Mouse (Mus musculus) neural tube, embryonic 11.5 days (tissue): Measurements from ENCODE around the gene Isyna1. TPM values are rescaled to one million over a fixed set of nuclear protein-coding genes. Genes with fewer than 3 reads are reported as not detected.

Source experiments
- ATAC-seq: fragments of 200-750 bp; cut with Nextera tagmentation; 2 replicates; pipeline ENCODE4 v1.8.0; 2017; ENCODE audit warnings: moderate number of reproducible peaks, mild to moderate bottlenecking, moderate TSS enrichment, moderate library complexity; ENCODE audit not compliant: insufficient read depth, low FRiP score, low TSS enrichment
- DNase-seq: peaks from one replicate; pipeline ENCODE4 v3.0.0-alpha.2; 2015; ENCODE audit warnings: low spot score
- H3K27ac ChIP-seq: fragments of 300-500 bp; sonication (generic); 2 replicates; pipeline ENCODE4 v1.5.1; 2014; ENCODE audit warnings: low read depth, mild to moderate bottlenecking, low read length
- H3K27me3 ChIP-seq: fragments of 300-500 bp; sonication (generic); 2 replicates; pipeline ENCODE4 v1.6.1; 2014; ENCODE audit warnings: mild to moderate bottlenecking, low read length, mixed read lengths; ENCODE audit not compliant: control insufficient read depth, insufficient read depth
- H3K36me3 ChIP-seq: fragments of 300-500 bp; sonication (generic); 2 replicates; pipeline ENCODE4 v1.6.1; 2014; ENCODE audit warnings: mild to moderate bottlenecking, low read length, moderate library complexity, mixed read lengths; ENCODE audit not compliant: control insufficient read depth, insufficient read depth
- H3K4me1 ChIP-seq: fragments of 300-500 bp; sonication (generic); 2 replicates; pipeline ENCODE4 v1.6.1; 2014; ENCODE audit warnings: low read length, mixed read lengths; ENCODE audit not compliant: control insufficient read depth, insufficient read depth
- H3K4me2 ChIP-seq: fragments of 300-500 bp; sonication (generic); 2 replicates; pipeline ENCODE4 v1.6.1; 2014; ENCODE audit warnings: low read depth, mild to moderate bottlenecking, moderate library complexity
- H3K4me3 ChIP-seq: fragments of 300-500 bp; sonication (generic); 2 replicates; pipeline ENCODE4 v1.5.1; 2014; ENCODE audit warnings: low read depth, low read length
- H3K9ac ChIP-seq: fragments of 300-500 bp; sonication (generic); 2 replicates; pipeline ENCODE4 v1.6.1; 2014; ENCODE audit warnings: mild to moderate bottlenecking, low read length
- H3K9me3 ChIP-seq: fragments of 300-500 bp; sonication (generic); 2 replicates; pipeline ENCODE4 v1.6.1; 2016; ENCODE audit warnings: low read length; ENCODE audit not compliant: control insufficient read depth
- WGBS: fragments of 180-500 bp; shearing (Covaris S2); extraction: QIAGEN DNeasy Blood & Tissue Kit; methylation state at CpG from one replicate; pipeline ENCODE4 v1.1.7; 2014; 5-methylcytosine and 5-hydroxymethylcytosine counted together
- polyA plus RNA-seq: library from polyadenylated mRNA; unstranded; fragments of >200 nt; fragmentation: Nextera tagmentation; extraction: Ambion mirVana; gene quantifications from 2 replicates; pipeline ENCODE4 v1.2.1, GENCODE M21; 2014

Isyna1 gene
- polyA plus RNA-seq, 1 experiment from 2014 or later = 87.9 TPM

DNA sequence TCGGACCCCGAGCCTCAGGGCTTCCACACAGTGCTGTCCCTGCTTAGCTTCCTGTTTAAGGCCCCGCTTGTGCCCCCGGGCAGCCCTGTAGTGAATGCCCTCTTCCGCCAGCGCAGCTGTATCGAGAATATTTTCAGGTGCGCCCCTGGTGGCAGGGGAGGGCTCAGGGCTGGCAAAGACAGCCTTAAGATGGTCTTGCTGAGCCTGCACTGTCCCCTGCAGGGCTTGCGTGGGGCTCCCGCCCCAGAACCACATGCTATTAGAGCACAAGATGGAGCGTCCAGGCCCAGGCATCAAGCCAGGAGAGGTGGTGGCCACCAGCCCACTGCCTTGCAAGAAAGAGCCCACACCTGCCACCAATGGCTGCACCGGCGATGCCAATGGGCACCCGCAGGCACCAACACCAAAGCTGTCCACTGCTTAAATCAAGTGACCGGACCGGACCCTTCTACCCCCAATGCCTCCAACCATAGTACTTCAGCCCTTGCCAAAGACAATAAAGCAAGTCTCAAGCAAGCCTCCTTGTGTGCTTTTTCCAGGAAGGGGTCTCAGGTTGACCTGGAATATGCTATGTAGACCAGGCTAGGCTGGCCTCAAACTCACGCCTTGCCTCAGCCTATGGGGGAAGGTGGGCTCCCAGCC lies 2.7 kb downstream of the Isyna1 start:
- WGBS = 85% methylated on average over 17 of the region's 17 CpGs
- H3K36me3 ChIP-seq = peaks cover 6% of the 10 kb centered on the region
- H3K9ac ChIP-seq = peak overlapping the region; percentile 81; the same call in 1 of the 2 replicates
- peak overlapping the region; percentile 90; the same call in 1 of the 2 replicates for H3K4me2 ChIP-seq
- no peak for ATAC-seq
- H3K27ac ChIP-seq = no peak overlapping the region
- H3K27me3 ChIP-seq = 0 out of 2 replicates have a peak, but pooled peaks cover 7% of the 10 kb centered on the region
- peaks cover 51% of the 10 kb centered on the region for H3K4me1 ChIP-seq
- DNase-seq = no peak
- no peaks in the 10 kb centered on the region for H3K9me3 ChIP-seq
- peak overlapping the region; percentile 46; the same call in 1 of the 2 replicates for H3K4me3 ChIP-seq

DNA sequence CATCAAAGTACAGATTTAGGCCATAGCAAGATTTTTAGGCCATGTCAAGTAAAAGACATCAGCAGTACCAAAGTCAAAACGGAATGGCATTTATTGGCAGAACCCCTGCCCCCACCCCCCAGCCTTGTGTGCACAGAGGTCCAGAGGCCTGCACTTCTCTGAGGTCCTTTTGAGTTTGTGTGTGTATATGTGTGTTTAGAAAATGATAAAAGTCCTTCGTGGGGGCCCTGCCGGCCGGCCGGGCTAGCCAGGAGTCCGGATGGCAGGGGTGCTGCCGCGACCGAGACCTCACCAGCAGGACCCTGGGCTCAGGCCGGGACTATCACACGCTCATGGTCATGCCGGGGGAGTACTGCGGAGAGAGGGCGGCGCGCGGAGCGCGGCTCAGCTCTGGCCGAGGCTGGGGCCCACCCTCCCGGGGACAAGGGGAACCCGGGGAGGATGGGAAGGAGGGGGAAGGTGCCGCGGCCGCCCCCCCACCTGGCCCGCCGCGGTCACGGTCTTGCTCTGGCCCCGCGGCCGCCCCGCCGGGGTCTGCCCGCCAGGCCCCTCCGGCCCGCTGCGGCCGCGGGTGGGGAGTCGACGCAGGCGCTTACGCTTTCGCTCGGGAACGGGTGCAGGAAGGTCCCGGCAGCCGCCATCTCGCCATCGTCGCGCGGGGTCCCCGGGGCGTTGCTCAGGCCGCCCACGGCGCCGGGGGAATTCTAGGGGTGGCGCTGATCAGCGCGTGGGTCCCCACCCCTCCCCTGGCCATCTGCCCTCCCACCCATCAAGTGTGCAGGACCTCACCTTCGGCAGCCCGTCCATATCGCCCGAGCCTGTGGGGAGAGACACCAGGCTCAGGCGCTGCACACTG lies 3.5 kb downstream of the Isyna1 start:
- Histone ChIP-seq H3K4me1 (peaks cover 51% of the 10 kb centered on the region), H3K9me3 (0 out of 2 replicates have a peak, but pooled peaks cover 2% of the 10 kb centered on the region), H3K4me2 (peak overlapping the region; percentile 90), H3K9ac (peak overlapping the region; percentile 81), H3K4me3 (peak overlapping the region; percentile 46), H3K36me3 (peaks cover 7% of the 10 kb centered on the region), H3K27me3 (0 out of 2 replicates have a peak, but pooled peaks cover 7% of the 10 kb centered on the region), H3K27ac (0 out of 2 replicates have a peak overlapping the region, but pooled peaks have one; percentile 8)
- 3% methylated on average over 58 of the region's 68 CpGs for WGBS
- DNase-seq = no peak
- ATAC-seq = no peak; the same call in 1 of the 2 replicates

DNA sequence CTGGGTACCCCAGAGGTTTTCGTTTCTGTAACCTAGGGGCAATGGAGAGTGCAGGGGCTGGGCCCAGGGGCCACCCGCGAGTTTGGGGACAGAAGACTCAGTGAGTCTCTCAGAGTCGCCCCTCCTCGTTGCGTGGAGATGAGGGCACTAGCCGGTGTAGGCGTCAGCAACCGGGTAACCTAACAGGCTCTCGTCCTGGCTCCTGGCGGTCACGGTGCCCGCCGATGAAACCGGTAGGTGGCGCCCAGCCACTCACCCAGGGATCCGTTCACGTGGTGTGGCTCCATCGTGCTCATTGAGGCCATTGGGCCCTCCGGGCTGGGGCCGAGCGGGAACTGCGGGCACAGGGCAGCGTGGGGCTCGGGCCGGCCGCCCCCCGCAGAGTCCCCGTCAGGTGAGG lies 4.1 kb downstream of the Isyna1 start:
- Histone ChIP-seq H3K4me3 (peak overlapping the region; percentile 46), H3K36me3 (peaks cover 7% of the 10 kb centered on the region), H3K4me2 (peak overlapping the region; percentile 90), H3K27me3 (0 out of 2 replicates have a peak, but pooled peaks cover 7% of the 10 kb centered on the region), H3K27ac (0 out of 2 replicates have a peak overlapping the region, but pooled peaks have one; percentile 8), H3K9me3 (0 out of 2 replicates have a peak, but pooled peaks cover 2% of the 10 kb centered on the region), H3K9ac (peak overlapping the region; percentile 81), H3K4me1 (peaks cover 48% of the 10 kb centered on the region)
- DNase-seq = peak; percentile 85
- peak; percentile 14 for ATAC-seq
- 1% methylated on average over 29 of the region's 29 CpGs for WGBS

DNA sequence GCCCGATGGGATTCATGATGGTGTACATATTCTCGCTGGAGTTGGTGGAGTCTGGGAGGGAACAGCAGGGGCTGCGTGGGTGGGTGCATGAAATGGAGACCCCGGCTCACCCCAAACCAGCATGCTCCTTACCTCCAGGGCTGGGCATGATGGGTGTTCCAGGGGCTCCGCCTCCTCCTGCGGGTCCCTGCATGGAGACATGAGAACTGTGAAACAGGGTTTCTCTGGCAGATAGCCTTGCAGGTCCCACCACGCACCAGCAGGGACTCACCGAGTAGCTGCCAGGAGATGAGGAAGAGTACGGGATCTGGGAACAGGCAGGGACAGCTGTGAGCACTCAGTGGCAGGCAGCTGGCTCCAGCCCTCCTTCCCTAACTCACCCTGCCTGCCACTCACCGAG lies 4.5 kb downstream of the Isyna1 start:
- Histone ChIP-seq H3K27ac (no peak overlapping the region), H3K27me3 (0 out of 2 replicates have a peak, but pooled peaks cover 7% of the 10 kb centered on the region)
- no peak for ATAC-seq

DNA sequence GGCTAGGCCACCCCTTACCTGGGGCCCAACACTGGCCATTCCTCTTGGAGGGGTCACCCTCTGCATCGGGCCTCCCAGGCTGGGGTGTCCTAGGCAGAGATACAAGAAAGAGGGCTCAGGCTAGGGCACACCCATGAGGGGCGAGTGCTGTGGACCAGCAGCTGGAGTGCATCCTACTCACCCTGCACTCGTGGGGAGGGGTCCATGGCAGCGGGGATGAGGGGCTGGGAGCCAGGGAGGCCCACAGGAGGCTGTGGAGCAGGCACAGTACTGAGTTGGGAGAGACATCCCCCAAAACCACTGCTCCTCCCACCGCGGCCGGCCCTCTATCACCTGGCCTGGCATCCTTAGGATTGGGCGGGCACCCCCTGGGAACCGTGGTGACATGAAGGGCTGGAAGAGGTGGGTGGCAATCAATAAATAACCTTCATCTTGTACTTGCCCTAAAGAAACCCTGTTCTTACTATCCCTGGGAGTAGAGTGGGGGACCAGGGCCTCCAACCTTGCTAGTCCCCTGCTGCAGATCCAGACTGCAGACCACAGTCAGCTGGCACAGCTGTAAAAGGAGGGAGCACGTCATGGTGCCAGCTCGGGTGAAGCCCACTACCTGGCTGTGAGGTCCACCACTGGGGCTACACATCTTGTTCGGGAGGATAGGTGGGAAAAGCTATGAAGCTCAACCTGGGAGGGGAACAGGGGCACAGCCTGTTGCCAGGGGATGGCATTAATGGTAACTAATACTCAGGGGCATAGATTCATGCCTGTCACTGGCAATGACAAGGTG lies 5.5 kb downstream of the Isyna1 start:
- ATAC-seq = no peak
- H3K9me3 ChIP-seq = 0 out of 2 replicates have a peak, but pooled peaks cover 2% of the 10 kb centered on the region
- DNase-seq = no peak
- 80% methylated on average over 12 of the region's 12 CpGs for WGBS
- H3K9ac ChIP-seq = peak overlapping the region; percentile 14; the same call in 1 of the 2 replicates
- H3K27ac ChIP-seq = peak overlapping the region; percentile 90; the same call in 1 of the 2 replicates
- peaks cover 50% of the 10 kb centered on the region for H3K4me1 ChIP-seq
- H3K4me3 ChIP-seq = no peak overlapping the region
- 0 out of 2 replicates have a peak, but pooled peaks cover 7% of the 10 kb centered on the region for H3K27me3 ChIP-seq
- H3K36me3 ChIP-seq = peaks cover 7% of the 10 kb centered on the region
- no peak overlapping the region for H3K4me2 ChIP-seq

More for the DNA sequence above, 4.5 kb downstream of the Isyna1 start:
- Histone ChIP-seq H3K9ac (peak overlapping the region; percentile 33), H3K4me3 (peak overlapping the region; percentile 46; the same call in 1 of the 2 replicates), H3K4me1 (peaks cover 48% of the 10 kb centered on the region), H3K9me3 (0 out of 2 replicates have a peak, but pooled peaks cover 2% of the 10 kb centered on the region), H3K36me3 (peaks cover 7% of the 10 kb centered on the region), H3K4me2 (peak overlapping the region; percentile 90)
- DNase-seq = peak; percentile 46
- WGBS = 14% methylated on average over 10 of the region's 10 CpGs

DNA sequence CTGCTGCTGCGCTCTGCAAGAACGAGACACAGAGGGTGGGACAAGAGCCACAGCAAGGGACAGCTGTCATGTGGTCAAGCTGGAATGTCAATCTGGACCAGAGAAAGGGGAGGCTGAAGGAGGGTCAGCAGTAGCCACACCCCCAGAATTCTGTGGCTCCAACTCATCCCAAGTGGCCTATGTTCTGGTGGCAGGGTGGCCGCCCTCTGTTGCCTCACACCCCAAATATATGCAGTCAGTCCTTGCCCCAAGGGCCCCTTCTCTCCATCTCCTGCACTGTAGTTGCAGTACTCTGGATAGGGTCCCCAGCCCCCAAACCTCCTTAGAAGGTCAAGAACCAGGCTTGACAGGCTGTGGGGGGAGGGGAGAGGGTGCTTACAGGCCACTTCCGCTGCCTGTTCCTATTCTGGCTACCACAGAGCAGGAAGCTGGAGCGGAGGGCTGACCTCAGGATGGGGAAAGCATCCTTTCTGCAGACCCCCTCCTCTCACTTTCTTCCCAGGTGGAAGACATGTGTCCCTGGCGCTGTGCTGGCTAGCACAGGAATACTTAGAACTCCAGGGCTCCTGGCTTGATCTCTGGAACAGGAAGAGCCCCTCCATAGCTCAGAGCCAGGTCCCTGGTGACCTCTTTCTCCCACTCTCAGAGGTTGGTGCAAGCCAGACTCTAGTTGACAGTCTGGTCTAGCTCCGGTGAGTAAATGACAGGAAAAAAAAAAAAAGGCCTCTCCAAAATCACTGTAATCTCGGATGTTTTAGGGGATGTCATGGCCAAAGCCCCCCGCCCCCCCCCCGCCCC lies 6.5 kb downstream of the Isyna1 start:
- ATAC-seq = 0 out of 2 replicates have a peak, but pooled peaks have one; percentile 3
- peaks cover 7% of the 10 kb centered on the region for H3K36me3 ChIP-seq
- H3K4me1 ChIP-seq = peaks cover 44% of the 10 kb centered on the region
- H3K4me2 ChIP-seq = peak overlapping the region; percentile 44
- whole genome bisulfite sequencing = 11% methylated on average over 10 of the region's 10 CpGs
- DNase-seq = peak; percentile 49
- no peak overlapping the region for H3K4me3 ChIP-seq
- peak overlapping the region; percentile 90 for H3K27ac ChIP-seq
- H3K9me3 ChIP-seq = 0 out of 2 replicates have a peak, but pooled peaks cover 2% of the 10 kb centered on the region
- peak overlapping the region; percentile 45 for H3K9ac ChIP-seq
- 0 out of 2 replicates have a peak, but pooled peaks cover 7% of the 10 kb centered on the region for H3K27me3 ChIP-seq

DNA sequence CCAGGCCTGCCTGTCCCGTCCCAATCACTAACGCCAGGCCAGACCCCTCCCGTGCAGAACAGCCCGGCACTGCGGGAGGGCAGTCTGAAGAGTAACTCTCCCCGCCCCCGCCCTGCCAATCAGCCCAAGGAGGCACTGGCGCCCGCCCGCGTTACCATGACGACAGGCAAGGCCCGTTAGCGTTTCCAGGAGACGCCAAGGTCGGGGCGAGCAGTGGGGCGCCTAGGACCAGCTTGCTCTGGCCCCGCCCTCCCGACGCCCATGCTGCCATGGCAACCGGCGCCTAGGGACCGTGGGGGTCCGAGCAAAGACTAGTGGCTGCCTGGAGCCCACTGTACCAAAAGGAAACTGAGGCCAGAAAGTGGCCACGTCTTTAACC lies 7.1 kb downstream of the Isyna1 start:
- H3K27ac ChIP-seq = peak overlapping the region; percentile 90
- H3K27me3 ChIP-seq = 0 out of 2 replicates have a peak, but pooled peaks cover 7% of the 10 kb centered on the region
- H3K4me1 ChIP-seq = peaks cover 44% of the 10 kb centered on the region
- DNase-seq (peak; percentile 95), ATAC-seq (peak; percentile 65)
- H3K36me3 ChIP-seq = peaks cover 4% of the 10 kb centered on the region
- 0 out of 2 replicates have a peak, but pooled peaks cover 2% of the 10 kb centered on the region for H3K9me3 ChIP-seq
- H3K9ac ChIP-seq = no peak overlapping the region
- H3K4me3 ChIP-seq = no peak overlapping the region
- WGBS = under 1% methylated on average over 25 of the region's 26 CpGs
- peak overlapping the region; percentile 44 for H3K4me2 ChIP-seq
